Mouse (Mus musculus) testis, postnatal 14 days (tissue): ENCODE measurements around the gene Cebpb.

Experiments
- DNase-seq: peaks from one replicate; pipeline ENCODE4 v3.0.0; 2021; ENCODE audit warnings: low spot score

Cebpb gene

DNA sequence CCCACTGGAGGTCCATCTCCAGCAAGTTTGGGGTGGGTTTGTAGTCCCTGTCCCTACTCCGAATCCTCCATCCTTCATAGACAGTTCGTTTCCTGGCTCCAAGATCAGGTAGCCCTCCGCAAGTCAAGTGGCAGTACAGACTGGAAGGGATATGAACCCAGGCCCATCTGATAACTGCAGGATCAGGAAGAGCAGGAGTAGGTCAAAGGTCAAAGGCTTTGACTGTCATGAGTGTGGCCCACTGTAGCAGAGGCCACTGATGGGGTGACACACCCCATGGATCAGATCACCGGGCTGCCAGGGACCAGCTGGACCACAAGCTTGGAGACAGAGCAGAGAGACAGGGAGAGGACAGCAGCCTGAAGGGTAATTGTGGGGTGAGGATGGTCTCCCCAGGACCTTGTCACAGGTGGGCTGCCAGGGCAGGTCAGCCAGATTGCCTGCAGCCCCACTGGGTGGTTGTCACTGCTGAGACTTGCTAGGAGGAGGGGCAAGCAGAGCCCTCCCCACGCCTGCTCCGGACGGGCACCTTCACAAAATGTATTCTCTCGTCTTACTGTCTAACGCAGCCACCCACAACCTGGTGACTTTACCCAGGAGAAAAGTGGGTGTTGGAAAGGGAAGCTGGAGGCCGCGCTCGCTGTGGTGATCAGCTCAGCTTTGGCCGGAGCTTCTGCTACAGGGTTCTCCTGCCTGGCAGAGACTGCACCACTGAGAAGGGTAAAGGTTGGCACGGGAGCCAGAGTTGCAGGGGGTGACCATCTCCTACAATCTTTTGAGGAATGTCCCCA, 3.4 kb downstream of the Cebpb start:
- no peak for DNase-seq

GRCm38 (mm10) chr2:167692831-167693230, 4.1 kb downstream of the Cebpb start:
- DNase-seq: no peak

DNA sequence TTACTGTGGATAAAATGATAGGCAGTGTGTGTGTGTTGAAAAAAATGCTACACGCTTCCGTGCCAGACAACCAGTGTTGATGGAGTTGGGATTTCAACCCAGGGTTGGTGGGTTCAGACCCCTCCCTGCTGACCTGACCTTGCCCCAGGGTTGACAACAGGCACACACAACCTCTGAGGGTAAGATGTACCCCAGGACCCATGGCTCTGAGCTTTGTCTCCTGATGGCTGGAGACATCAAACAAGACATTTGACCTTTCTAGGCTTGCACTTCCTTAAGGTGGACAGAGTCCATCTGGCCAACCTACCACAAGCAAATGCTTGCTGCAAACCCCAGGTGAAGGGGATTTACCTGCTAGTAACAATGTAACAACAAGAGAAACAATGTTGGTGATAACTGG, 4.8 kb downstream of the Cebpb start:
- no peak for DNase-seq

GRCm38 (mm10) chr2:167694244-167694643, 5.5 kb downstream of the Cebpb start:
- no peak for DNase-seq

GRCm38 (mm10) chr2:167694963-167695362, 6.2 kb downstream of the Cebpb start:
- DNase-seq: no peak

GRCm38 (mm10) chr2:167695491-167695890, 6.8 kb downstream of the Cebpb start:
- no peak for DNase-seq

- DNase-seq: no peak
Observed at GRCm38 (mm10) chr2:167696143-167696542, 7.4 kb downstream of the Cebpb start.

GRCm38 (mm10) chr2:167697902-167698301, 9.2 kb downstream of the Cebpb start:
- no peak for DNase-seq

DNA sequence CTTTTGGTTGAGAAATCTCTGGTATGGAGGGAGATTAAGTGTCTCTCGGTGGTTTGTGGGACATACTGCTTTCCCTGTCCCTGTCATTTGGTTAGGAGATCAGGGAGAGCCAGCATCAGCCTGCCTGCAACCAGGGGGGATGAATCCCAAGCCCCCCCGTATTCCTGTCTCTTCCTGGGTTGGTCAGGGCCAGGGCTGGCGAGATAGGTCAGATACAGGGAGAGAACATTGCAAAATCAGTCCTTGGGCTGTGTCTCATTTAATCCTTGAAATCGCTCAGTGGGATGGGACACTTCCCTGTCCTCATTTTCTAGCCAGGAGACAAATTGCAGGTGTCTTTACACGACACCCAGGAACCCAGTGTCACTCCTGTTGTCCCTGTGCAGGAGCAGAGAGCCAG, 11.3 kb downstream of the Cebpb start:
- DNase-seq: no peak

DNA sequence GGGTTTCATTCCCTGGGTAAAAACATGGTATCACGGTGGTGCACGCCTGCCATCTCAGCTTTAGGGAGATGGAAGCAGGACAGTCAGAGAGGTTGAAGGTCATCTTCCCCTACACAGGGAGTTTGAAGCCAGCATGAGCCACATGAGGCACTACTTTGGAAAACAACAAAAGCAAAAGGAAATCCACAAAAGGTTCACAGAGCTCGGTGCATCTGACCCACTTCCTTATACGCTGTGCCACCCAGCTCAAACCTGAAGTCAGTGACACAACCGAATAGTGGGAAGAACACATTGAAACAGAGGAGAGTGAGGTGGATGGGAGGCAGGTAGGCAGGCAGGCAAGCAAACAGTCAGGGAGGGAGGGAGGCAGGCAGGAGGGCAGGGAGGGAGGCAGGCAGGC, 12.8 kb downstream of the Cebpb start:
- DNase-seq: no peak

GRCm38 (mm10) chr2:167702126-167702525, 13.4 kb downstream of the Cebpb start:
- DNase-seq: no peak

DNA sequence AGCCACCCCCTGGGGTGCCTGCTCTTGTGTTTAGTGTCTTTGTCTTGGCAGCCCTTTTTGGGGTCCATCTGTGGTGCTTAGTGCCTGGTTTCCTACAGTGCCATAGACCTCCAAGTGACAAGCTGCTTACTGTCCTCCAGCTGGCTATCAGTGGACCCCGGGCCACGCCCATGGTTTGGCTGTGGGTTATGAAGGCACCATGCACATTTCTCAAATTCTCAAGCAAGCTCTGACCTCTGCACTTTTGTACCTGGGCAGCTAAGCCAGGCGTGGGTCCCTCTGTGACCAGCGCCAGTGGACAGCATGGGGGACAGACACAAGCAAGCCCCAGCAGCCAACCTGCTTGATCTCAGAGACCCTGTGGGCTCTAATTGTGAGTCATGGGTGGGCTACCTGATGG, 15.7 kb downstream of the Cebpb start:
- DNase-seq: no peak

DNA sequence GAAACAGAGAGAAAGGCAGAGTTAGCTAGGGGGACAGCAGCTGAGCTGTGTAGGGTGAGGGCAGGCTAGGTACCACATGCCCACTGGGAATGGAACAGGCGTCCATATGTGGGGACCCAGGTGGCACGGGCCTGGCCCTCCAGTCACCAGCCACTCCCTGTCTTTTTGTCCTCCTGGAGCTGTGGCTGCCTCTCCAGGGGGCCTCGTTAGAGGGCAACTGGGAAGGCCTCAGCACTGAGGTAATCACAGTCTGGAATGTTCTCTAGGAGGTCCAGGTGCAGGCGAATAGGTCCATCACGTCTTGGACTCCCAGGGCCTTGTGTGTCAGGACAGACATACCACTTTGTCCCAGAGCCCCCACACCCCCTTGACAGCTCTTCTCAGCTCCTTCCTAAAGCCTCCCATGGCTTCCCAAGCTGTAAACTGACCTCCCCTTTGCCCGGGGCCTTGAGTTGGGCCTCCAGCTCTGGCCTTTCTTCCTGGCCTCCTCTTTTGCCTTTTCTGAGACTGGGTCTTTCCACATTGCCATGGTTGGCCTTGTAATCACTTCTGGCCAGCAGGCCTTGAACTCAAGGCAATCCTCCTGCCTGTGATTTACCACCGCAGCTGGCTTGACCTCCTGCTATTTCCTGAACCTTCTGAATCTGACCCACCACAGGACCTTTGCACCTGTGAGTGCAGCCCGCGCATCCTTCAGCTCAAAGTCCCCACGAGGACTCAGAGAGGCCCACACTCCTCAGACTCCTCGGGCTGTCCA, 17.6 kb downstream of the Cebpb start:
- DNase-seq: no peak

- DNase-seq: no peak
Observed at GRCm38 (mm10) chr2:167708373-167708772, 19.7 kb downstream of the Cebpb start.

GRCm38 (mm10) chr2:167709969-167710368, 21.3 kb downstream of the Cebpb start:
- no peak for DNase-seq

DNA sequence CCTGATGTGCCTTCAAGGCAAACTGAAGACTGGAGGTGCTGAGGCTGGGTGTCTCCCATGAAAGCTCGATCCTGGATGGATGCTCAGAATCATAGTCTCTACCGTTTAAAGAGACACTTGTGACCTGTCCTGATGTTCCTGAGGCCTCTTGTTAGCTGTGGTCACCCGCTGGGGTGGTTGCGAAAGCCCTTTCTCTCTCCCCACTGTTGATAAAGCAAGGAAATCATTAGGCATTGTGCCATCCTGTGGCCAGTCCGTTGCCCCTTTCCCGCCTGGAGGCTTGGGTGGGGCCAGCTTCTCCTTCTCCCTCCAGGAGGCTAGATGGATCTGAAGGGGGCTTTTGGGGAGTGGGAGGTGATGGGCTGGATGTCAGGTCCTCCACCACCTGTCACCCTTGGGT, 21.9 kb downstream of the Cebpb start:
- no peak for DNase-seq

DNA sequence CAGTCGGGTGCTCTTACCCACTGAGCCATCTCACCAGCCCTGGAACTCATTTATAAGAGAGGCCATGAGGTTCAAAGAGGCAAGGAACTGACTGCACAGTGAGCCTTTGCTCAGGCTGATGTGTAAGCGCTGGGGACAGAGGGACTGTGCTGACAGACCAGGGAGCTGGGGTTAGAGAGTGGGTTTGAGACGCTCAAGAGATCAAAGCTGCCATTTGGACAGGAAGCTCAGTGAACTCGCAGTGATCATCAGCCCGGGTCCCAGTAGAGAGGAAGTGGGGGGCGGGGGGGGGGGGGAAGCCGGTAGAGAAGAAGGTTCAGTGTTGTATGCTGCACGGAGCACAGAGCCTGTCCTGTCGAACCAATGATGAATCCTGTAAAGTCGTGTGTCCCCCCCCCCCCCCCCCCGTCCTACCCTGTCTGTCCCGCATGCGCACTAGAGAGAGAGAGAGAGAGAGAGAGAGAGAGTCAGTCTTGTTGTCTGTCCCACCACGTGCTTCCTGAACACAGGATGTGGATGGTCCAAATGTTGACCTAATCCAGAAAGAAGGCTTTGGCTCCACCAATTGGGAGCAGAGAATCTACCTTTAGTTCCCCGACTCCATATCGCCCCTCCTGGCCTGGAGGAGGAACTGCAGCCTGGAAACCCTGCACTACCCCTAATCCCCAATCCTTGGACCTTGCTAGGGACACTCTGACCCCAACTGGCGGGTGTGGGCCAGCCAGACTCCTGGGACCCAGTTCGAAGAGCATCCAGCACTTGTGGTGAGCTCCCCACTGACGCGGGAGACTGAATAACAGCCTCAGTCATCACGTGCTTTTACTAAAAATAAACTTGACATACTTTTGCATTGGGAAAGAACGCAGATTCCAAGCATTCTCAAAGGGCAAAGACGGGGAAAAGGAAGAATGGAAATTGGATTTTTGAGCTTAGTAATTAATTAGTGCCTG, 24.4 kb downstream of the Cebpb start:
- DNase-seq: peak; percentile 65

DNA sequence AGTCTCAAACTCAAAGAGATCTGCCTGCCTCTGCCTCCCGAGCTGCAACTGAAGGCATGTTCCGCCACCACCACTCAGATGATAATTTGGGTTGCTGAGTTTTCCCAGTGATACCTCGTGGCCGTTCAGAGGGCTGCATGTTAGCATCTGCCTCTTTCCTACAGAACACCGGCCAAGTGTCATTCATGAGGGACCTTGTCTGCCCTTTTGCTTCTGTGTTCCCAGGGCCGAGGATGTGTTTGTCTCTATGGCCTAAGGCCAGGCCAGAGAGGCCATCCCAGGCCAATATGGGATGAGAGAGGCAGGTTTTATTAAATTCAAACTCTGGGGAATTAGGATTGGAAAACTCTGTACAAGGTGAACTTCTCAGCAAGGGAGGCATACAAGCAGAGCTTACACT, 25.6 kb downstream of the Cebpb start:
- no peak for DNase-seq

- DNase-seq: no peak
Observed at GRCm38 (mm10) chr2:167715008-167715407, 26.3 kb downstream of the Cebpb start.

- no peak for DNase-seq
Observed at GRCm38 (mm10) chr2:167717208-167717607, 28.5 kb downstream of the Cebpb start.

- DNase-seq: no peak
Observed at GRCm38 (mm10) chr2:167719520-167719919, 30.8 kb downstream of the Cebpb start.

DNA sequence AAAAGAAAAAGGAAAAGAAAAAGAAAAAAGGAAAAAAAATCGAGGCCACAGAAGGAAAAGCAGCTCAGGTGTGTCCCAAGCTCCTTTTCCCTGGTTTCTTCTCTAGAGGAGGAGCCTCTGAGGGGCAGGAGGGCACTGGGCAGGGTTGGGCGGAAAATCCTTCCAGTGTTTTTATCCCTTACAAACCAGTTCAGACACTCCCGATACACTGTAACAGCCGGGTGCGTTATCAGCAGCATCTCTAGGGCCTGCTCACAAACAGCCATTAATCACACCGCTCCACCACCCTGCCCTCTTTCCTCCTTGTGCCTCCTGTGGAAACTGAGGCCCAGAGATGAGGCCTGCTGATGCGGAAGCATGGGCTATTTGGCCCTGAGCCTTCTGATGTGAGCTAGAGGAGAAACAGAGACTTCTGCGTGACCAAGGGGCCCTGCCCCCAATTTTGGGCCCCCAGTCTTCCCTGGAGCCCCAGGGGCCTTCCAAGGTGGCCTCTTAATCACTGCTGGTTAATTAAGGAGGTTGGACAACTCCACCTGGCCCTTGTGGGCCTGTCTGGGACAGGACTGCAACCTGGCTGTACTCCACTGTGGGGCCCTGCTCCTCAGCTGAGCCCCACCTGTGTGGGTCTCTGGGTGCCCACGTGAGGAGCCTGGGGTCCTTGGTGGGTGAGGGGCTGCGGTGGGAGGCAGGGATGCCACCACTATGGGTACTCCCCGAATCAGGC, 32.6 kb downstream of the Cebpb start:
- DNase-seq: peak; percentile 64
